Mouse (Mus musculus): ENCODE results near the gene Fam198a.

GRCm38 (mm10) chr9:121908321-121908720, 42.5 kb upstream of the Fam198a start:
- no peak for TF ChIP-seq GATA1 (IDR thresholded peaks at IDR 0.05; ENCODE audit: borderline replicate concordance, low read length)
- no peak for TF ChIP-seq FLI1 (IDR thresholded peaks at IDR 0.05; ENCODE audit: low read length)
